Mouse (Mus musculus) testis, adult 2 months (tissue): ENCODE results near the gene Vstm2a. TPM values are rescaled to one million over a fixed set of nuclear protein-coding genes. Genes with fewer than 3 reads are reported as not detected.

Experiments
- H3K27ac ChIP-seq: fragments of 200-500 bp; 2 replicates; pipeline ENCODE4 v1.5.1; 2012; ENCODE audit warnings: low read depth, low read length; ENCODE audit not compliant: control insufficient read depth, insufficient read depth
- H3K27me3 ChIP-seq: fragments of 200-500 bp; 2 replicates; pipeline ENCODE4 v1.6.1; 2012; ENCODE audit warnings: mild to moderate bottlenecking, low read length, moderate library complexity; ENCODE audit not compliant: control insufficient read depth, insufficient read depth
- H3K36me3 ChIP-seq: fragments of 200-500 bp; 2 replicates; pipeline ENCODE4 v1.6.1; 2012; ENCODE audit warnings: mild to moderate bottlenecking, low read length; ENCODE audit not compliant: control insufficient read depth, insufficient read depth
- H3K4me1 ChIP-seq: fragments of 200-500 bp; 2 replicates; pipeline ENCODE4 v1.6.1; 2012; ENCODE audit warnings: low read length; ENCODE audit not compliant: control insufficient read depth, insufficient read depth
- H3K4me3 ChIP-seq: fragments of 200-500 bp; 2 replicates; pipeline ENCODE4 v1.5.1; 2012; ENCODE audit warnings: low read depth, mild to moderate bottlenecking, low read length, moderate library complexity, mixed read lengths; ENCODE audit not compliant: control insufficient read depth
- CTCF ChIP-seq: fragments of 200-500 bp; IDR thresholded peaks from 2 replicates; pipeline ENCODE4 v1.5.1; 2012; ENCODE audit warnings: low read depth, mild to moderate bottlenecking, inconsistent platforms, low read length, moderate library complexity; ENCODE audit not compliant: control insufficient read depth, insufficient read depth, insufficient replicate concordance
- POLR2A ChIP-seq: fragments of 200-500 bp; IDR thresholded peaks from 2 replicates; pipeline ENCODE4 v1.6.1; 2012; ENCODE audit warnings: low read depth, mild to moderate bottlenecking, inconsistent platforms, low read length, moderate library complexity; ENCODE audit not compliant: control insufficient read depth
- polyA plus RNA-seq: library from polyadenylated mRNA; depleted of rRNA; stranded (reverse); fragments of >200 nt; gene quantifications from 2 replicates; pipeline ENCODE4 v1.2.3, GENCODE M21; 2012

Gene Vstm2a
- polyA plus RNA-seq, 1 experiment = 3.1 TPM

DNA sequence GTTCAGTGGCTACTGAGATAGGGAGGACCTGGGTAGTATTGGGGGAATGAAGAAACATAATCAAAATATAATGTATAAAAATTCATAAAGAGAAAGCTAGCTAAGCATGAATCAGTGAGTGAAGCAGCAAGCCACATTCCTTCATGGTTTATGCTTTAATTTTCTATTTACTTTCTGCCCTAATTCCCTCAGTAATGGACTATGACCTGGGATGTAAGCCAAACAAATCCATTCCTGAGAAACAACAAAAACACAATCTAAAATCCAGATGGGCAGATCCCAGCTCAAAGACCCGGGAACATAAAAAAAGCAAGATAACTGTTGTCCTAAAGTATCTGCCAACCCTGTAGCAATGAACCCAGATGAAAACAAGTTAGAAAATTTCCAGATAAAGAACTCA lies 39.0 kb downstream of the Vstm2a start:
- H3K4me1 ChIP-seq = no peaks in the 10 kb centered on the region
- H3K27ac ChIP-seq = no peak overlapping the region
- TF ChIP-seq POLR2A (no peak), CTCF (no peak)
- no peak overlapping the region for H3K4me3 ChIP-seq
- H3K36me3 ChIP-seq = no peaks in the 10 kb centered on the region
- no peaks in the 10 kb centered on the region for H3K27me3 ChIP-seq

DNA sequence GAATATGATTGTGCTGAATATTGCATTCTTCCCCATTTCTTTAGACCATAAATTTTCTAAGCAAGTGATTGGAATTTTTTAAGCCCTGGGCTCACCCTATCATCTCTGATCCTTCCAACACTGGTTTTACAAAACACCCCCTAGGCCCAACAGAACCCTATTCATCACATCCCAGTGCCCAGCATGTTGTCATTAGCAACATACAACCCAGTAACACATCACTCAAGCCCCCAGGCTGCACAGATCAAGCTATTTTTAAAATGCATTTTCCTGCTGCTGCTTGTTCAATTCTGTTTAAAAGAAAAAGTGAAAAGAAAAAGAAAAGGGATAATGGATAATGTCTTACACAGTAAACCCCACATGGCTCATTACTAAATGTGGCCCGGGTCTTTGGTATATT lies 42.0 kb downstream of the Vstm2a start:
- Histone ChIP-seq H3K4me3 (no peak overlapping the region), H3K27me3 (no peaks in the 10 kb centered on the region), H3K4me1 (no peaks in the 10 kb centered on the region), H3K27ac (no peak overlapping the region), H3K36me3 (no peaks in the 10 kb centered on the region)
- no peak for TF ChIP-seq POLR2A
- no peak for TF ChIP-seq CTCF

DNA sequence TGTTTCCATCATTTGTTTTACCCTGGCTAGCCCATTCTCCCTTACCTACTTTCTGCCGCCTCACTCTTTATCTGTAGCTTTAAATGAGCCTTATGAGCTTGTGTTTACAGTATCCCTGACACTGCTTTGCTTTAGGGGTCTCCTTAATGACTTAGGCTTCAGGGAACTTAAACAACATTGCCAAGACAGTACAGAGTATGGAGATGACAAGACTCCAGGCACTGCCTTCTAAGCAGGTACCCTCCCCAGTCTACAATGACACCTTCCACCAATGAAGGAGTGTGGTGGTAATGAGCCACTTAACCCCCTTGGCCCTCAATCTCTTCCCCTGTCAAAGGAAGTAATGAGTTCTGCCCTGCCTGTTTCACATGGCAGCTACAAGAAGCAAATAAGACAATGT lies 42.4 kb downstream of the Vstm2a start:
- H3K27ac ChIP-seq = no peak overlapping the region
- no peaks in the 10 kb centered on the region for H3K36me3 ChIP-seq
- no peaks in the 10 kb centered on the region for H3K27me3 ChIP-seq
- H3K4me1 ChIP-seq = no peaks in the 10 kb centered on the region
- no peak for TF ChIP-seq POLR2A
- no peak for TF ChIP-seq CTCF
- H3K4me3 ChIP-seq = no peak overlapping the region

DNA sequence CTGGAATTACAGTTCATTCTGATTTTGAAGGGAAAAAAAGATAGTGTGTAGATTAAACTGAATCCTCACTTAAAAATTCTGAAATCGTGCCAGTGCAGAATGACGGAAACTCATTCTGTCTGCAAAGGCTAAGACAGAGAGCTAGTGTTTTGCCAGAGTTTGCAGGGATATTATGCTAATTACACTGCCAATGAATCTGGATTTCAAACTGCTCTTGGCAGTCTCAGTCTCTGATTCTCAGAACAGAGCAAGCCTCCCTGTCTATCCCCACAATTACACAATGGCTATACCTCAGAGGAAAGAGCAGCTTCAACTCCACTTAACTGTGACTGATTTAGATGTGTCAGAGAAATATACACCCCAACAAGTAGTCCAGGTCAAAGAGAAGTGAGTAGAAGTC lies 43.2 kb downstream of the Vstm2a start:
- Histone ChIP-seq H3K36me3 (no peaks in the 10 kb centered on the region), H3K4me3 (no peak overlapping the region), H3K27ac (no peak overlapping the region), H3K27me3 (no peaks in the 10 kb centered on the region), H3K4me1 (no peaks in the 10 kb centered on the region)
- TF ChIP-seq POLR2A (no peak), CTCF (no peak)

DNA sequence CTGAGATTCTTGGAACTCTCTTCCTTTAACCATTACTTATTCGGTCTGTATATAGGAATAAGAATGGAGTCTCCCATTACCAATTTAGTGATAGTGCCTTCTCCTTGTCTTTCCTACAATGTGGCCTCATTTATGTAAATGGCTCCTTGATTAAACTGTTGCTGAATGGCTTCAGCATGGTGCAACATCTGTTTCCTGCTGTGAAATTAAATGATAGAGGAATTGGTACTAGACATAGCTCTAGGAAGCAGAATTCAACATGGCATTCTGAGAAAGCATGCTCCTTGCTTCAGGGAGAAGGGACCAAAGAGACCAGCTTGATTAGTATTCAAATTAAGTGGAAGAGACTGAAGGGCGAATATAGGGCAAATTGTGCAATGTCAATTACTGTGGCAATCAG lies 57.6 kb downstream of the Vstm2a start:
- Histone ChIP-seq H3K4me1 (no peaks in the 10 kb centered on the region), H3K36me3 (no peaks in the 10 kb centered on the region), H3K27ac (no peak overlapping the region), H3K27me3 (no peaks in the 10 kb centered on the region), H3K4me3 (no peak overlapping the region)
- TF ChIP-seq POLR2A = no peak
- no peak for TF ChIP-seq CTCF

DNA sequence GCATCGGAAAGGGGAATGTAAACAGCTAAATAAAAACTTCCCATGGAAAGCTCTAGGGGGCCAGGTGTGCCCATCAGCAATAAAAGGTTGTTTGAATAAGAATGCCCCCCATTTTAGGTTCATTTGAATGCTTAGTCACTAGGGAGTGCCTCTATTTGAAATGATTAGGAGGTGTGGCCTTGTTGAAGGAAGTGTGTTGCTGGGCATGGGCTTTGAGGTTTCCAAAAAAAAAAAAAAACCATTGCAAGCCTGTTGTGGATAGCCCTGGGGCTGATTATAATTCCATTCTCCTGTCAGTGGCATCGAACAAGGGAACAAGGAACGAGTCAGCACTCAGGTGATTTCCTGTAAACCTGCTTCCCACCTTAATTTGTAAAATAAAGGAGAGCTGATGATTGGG lies 87.7 kb downstream of the Vstm2a start:
- no peak overlapping the region for H3K27ac ChIP-seq

DNA sequence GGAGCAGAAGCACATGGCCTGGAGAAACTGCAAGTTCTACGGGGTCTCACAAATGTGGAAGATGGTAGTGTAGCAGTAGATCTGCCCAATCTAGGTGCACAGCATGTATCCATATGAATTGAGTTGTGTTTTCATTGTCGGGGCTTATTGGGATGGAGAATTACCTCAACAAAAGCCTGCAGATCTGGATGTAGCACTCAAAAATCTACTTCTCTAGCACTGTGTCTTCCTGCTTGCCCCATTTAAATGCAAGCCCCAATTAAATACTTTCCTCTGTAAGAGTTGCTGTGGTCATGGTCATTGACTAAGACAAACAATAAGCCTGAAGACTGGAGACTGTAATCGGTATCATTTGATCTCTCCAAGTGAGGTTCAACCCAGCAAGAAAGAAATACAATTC lies 88.2 kb downstream of the Vstm2a start:
- TF ChIP-seq CTCF (no peak), POLR2A (no peak)
- Histone ChIP-seq H3K36me3 (no peaks in the 10 kb centered on the region), H3K4me1 (no peaks in the 10 kb centered on the region), H3K27me3 (no peaks in the 10 kb centered on the region), H3K4me3 (no peak overlapping the region), H3K27ac (no peak overlapping the region)

More for the DNA sequence above, 87.7 kb downstream of the Vstm2a start:
- Histone ChIP-seq H3K36me3 (no peaks in the 10 kb centered on the region), H3K4me3 (no peak overlapping the region), H3K4me1 (no peaks in the 10 kb centered on the region), H3K27me3 (no peaks in the 10 kb centered on the region)
- no peak for TF ChIP-seq POLR2A

DNA sequence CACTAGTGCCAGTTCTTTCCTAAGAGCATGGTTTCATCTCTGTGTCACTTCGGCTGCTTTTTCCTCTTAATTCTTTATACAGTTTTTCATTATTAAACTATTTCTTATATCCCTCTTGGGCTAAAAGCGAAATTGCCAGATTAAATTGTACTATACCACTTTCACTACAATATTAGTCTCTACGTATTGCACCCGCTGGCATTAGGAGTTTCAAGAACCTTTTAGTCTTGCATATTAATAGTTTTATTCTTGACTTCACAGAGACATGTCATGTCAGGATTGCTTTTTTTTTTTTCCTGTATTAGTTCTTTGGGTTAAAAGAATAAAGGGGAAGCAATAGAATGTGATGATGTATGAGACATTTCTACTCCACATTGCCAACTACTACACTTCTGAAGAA lies 94.4 kb downstream of the Vstm2a start:
- TF ChIP-seq CTCF (no peak), POLR2A (no peak)
- H3K27ac ChIP-seq = no peak overlapping the region
- no peak overlapping the region for H3K4me3 ChIP-seq
- no peaks in the 10 kb centered on the region for H3K27me3 ChIP-seq
- no peaks in the 10 kb centered on the region for H3K4me1 ChIP-seq
- no peaks in the 10 kb centered on the region for H3K36me3 ChIP-seq
